Mouse (Mus musculus) limb, embryonic 14.5 days (tissue): ENCODE results near the gene Gm21992. TPM values are rescaled to one million over a fixed set of nuclear protein-coding genes. Genes with fewer than 3 reads are reported as not detected.

Experiments
- ATAC-seq: fragments of 200-750 bp; cut with Nextera tagmentation; 2 replicates; pipeline ENCODE4 v1.8.0; 2017; ENCODE audit warnings: low read depth, moderate number of reproducible peaks, moderate TSS enrichment; ENCODE audit not compliant: low FRiP score
- DNase-seq: peaks from one replicate; pipeline ENCODE4 v3.0.0-alpha.2; 2015; ENCODE audit warnings: low spot score
- H3K27ac ChIP-seq: fragments of 300-500 bp; sonication (generic); replicated peaks from 2 replicates; pipeline ENCODE4 v1.5.1; 2014; ENCODE audit warnings: low read depth, mild to moderate bottlenecking, low read length, moderate library complexity, mixed read lengths
- H3K27me3 ChIP-seq: fragments of 300-500 bp; sonication (generic); 2 replicates; pipeline ENCODE4 v1.6.1; 2014; ENCODE audit warnings: low read length, mixed read lengths; ENCODE audit not compliant: control insufficient read depth, insufficient read depth
- H3K36me3 ChIP-seq: fragments of 300-500 bp; sonication (generic); 2 replicates; pipeline ENCODE4 v1.6.1; 2014; ENCODE audit warnings: mild to moderate bottlenecking, low read length, moderate library complexity, mixed read lengths; ENCODE audit not compliant: control insufficient read depth, insufficient read depth
- H3K4me1 ChIP-seq: fragments of 300-500 bp; sonication (generic); 2 replicates; pipeline ENCODE4 v1.6.1; 2014; ENCODE audit warnings: antibody characterized with exemption, low read length, mixed read lengths; ENCODE audit not compliant: control insufficient read depth, insufficient read depth
- H3K4me2 ChIP-seq: fragments of 300-500 bp; sonication (generic); replicated peaks from 2 replicates; pipeline ENCODE4 v1.6.1; 2014; ENCODE audit warnings: low read depth, mild to moderate bottlenecking, low read length, moderate library complexity; ENCODE audit not compliant: severe bottlenecking
- H3K4me3 ChIP-seq: fragments of 300-500 bp; sonication (generic); replicated peaks from 2 replicates; pipeline ENCODE4 v1.5.1; 2014; ENCODE audit warnings: low read length
- H3K9ac ChIP-seq: fragments of 300-500 bp; sonication (generic); 2 replicates; pipeline ENCODE4 v1.6.1; 2014; ENCODE audit warnings: mild to moderate bottlenecking, low read depth, low read length, moderate library complexity; ENCODE audit not compliant: severe bottlenecking
- H3K9me3 ChIP-seq: fragments of 300-500 bp; sonication (generic); 2 replicates; pipeline ENCODE4 v1.6.1; 2016; ENCODE audit warnings: low read length; ENCODE audit not compliant: control insufficient read depth
- POLR2A ChIP-seq: fragments of 200-500 bp; IDR thresholded peaks from 2 replicates; pipeline ENCODE4 v1.8.0; 2012; ENCODE audit warnings: inconsistent platforms, mild to moderate bottlenecking, moderate library complexity, borderline replicate concordance; ENCODE audit not compliant: insufficient read depth, insufficient read length; ENCODE audit errors: extremely low read depth
- WGBS: fragments of 180-500 bp; shearing (Covaris S2); extraction: QIAGEN DNeasy Blood & Tissue Kit; methylation state at CpG from one replicate; pipeline ENCODE4 v1.1.7; 2014; 5-methylcytosine and 5-hydroxymethylcytosine counted together
- polyA plus RNA-seq, 2 experiments: library from polyadenylated mRNA; depleted of rRNA in 1 of 2; stranded (reverse) in 1 of 2; unstranded in 1 of 2; fragments of >200 nt; fragmentation: Nextera tagmentation in 1 of 2; extraction: Ambion mirVana in 1 of 2; gene quantifications; 2 replicates each; pipeline versions ENCODE4 v1.2.1 to v1.2.3; 2012 to 2014

Gene Gm21992
- polyA plus RNA-seq, 2 experiments, result 15.5 to 36.0 TPM

- H3K9me3 ChIP-seq, result no peaks in the 10 kb centered on the region
- H3K36me3 ChIP-seq, result peaks cover 25% of the 10 kb centered on the region
- TF ChIP-seq POLR2A, result no peak
- H3K9ac ChIP-seq, result no peak overlapping the region
- no peak overlapping the region for H3K4me2 ChIP-seq
- no peaks in the 10 kb centered on the region for H3K27me3 ChIP-seq
- H3K4me1 ChIP-seq, result peaks cover 6% of the 10 kb centered on the region
- 78% methylated on average over 8 of the region's 8 CpGs for WGBS
- no peak overlapping the region for H3K4me3 ChIP-seq
- ATAC-seq (no peak), DNase-seq (no peak)
- no peak overlapping the region for H3K27ac ChIP-seq
Measured at GRCm38 (mm10) chr19:4833977-4834376, 22.6 kb upstream of the Gm21992 start.

DNA sequence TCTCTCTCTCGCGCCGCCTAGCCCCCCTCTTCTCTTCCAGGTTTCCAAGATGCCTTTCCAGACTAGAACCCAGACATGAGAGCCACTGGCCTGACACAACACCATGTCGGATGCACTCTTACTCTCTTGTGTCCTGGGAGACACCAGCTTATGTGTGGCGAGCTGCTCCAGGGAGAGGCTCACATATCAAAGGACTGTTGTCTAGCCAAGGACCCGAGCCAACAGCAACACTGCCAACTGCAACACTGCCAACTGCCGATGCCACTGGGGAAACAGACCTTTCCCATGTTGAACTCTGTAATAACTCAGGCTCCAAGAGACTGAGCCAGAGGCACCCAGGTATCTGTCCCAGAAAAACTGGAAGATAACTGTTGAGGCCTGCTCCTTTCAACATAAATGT lies 17.7 kb upstream of the Gm21992 start:
- Histone ChIP-seq H3K4me2 (no peak overlapping the region), H3K4me1 (no peaks in the 10 kb centered on the region), H3K36me3 (peaks cover 42% of the 10 kb centered on the region), H3K4me3 (no peak overlapping the region), H3K27me3 (no peaks in the 10 kb centered on the region), H3K27ac (no peak overlapping the region), H3K9me3 (no peaks in the 10 kb centered on the region), H3K9ac (no peak overlapping the region)
- WGBS, result 68% methylated on average over 7 of the region's 7 CpGs
- no peak for TF ChIP-seq POLR2A
- ATAC-seq (no peak), DNase-seq (no peak)

- ATAC-seq (no peak), DNase-seq (no peak)
- Histone ChIP-seq H3K4me3 (no peak overlapping the region), H3K4me1 (no peaks in the 10 kb centered on the region), H3K9ac (no peak overlapping the region), H3K4me2 (no peak overlapping the region), H3K27ac (no peak overlapping the region), H3K9me3 (no peaks in the 10 kb centered on the region), H3K27me3 (no peaks in the 10 kb centered on the region), H3K36me3 (peaks cover 36% of the 10 kb centered on the region)
- no peak for TF ChIP-seq POLR2A
- 50% methylated on average over 16 of the region's 16 CpGs for WGBS
Measured at GRCm38 (mm10) chr19:4828444-4829114, 17.2 kb upstream of the Gm21992 start.

DNA sequence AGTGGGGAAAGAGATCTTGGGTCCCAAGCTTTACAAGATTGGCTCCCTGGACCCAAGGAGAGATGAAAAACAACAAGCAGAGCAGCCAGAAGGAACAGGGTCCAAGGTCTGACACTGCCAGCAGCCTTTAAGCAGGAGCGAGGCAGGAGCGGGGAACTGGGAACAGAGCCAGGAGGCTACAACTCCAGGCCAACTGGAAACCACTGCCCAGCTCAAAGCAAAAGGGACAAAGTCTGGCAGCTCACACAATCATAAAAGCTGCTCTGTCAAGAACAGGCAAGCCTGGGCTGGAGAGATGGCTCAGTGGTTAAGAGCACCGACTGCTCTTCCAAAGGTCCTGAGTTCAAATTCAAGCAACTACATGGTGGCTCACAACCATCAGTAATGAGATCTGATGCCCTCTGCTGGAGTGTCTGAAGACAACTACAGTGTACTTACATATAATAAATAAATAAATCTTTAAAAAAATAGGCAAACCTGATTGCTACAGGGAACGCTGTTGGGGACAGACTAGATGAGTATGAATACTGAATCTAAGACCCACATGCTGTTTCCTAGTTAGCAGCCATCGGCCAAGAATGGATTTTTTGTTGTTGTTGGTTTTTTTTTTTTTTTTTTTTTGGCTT lies 9.4 kb upstream of the Gm21992 start:
- Histone ChIP-seq H3K4me1 (no peaks in the 10 kb centered on the region), H3K27ac (no peak overlapping the region), H3K4me2 (no peak overlapping the region), H3K4me3 (no peak overlapping the region), H3K36me3 (peaks cover 14% of the 10 kb centered on the region), H3K27me3 (no peaks in the 10 kb centered on the region), H3K9ac (no peak overlapping the region), H3K9me3 (no peaks in the 10 kb centered on the region)
- DNase-seq (peak; percentile 59), ATAC-seq (no peak)
- no peak for TF ChIP-seq POLR2A
- 75% methylated on average over 5 of the region's 5 CpGs for WGBS

GRCm38 (mm10) chr19:4817182-4817835 lies 5.9 kb upstream of the Gm21992 start:
- Histone ChIP-seq H3K27me3 (no peaks in the 10 kb centered on the region), H3K4me3 (no peak overlapping the region), H3K9ac (no peak overlapping the region), H3K4me1 (peaks cover under 1% of the 10 kb centered on the region; the same call in 1 of the 2 replicates), H3K36me3 (no peaks in the 10 kb centered on the region), H3K9me3 (no peaks in the 10 kb centered on the region), H3K4me2 (no peak overlapping the region), H3K27ac (no peak overlapping the region)
- no peak for TF ChIP-seq POLR2A
- ATAC-seq, result no peak
- DNase-seq, result no peak
- 69% methylated on average over 1 of the region's 1 CpGs for WGBS
